Mouse (Mus musculus) C2C12 (cell line): ENCODE data around the gene Enox1.

Experiments used
- CEBPB ChIP-seq: IDR thresholded peaks from one replicate; pipeline ENCODE4 v1.6.1; 2011; ENCODE audit warnings: low read depth, mild to moderate bottlenecking, control low read depth, moderate library complexity
- CTCF ChIP-seq: IDR thresholded peaks from one replicate; pipeline ENCODE4 v1.5.1; 2011; ENCODE audit not compliant: control insufficient read depth, insufficient read depth, insufficient read length
- FOSL1 ChIP-seq: IDR thresholded peaks from one replicate; pipeline ENCODE4 v1.8.0; 2011; ENCODE audit warnings: mild to moderate bottlenecking, low read length; ENCODE audit not compliant: poor library complexity, insufficient read depth, severe bottlenecking
- MAX ChIP-seq: IDR thresholded peaks from one replicate; pipeline ENCODE4 v1.6.1; 2011; ENCODE audit warnings: mild to moderate bottlenecking, control low read depth
- MYOG ChIP-seq: IDR thresholded peaks from one replicate; pipeline ENCODE4 v1.6.1; 2011; ENCODE audit not compliant: control insufficient read depth, insufficient read length; ENCODE audit errors: extremely low read depth
- USF1 ChIP-seq: IDR thresholded peaks from one replicate; pipeline ENCODE4 v1.6.1; 2011; ENCODE audit warnings: low read depth, mild to moderate bottlenecking, control low read depth, moderate library complexity

- TF ChIP-seq CTCF = no peak
- no peak for TF ChIP-seq FOSL1
- no peak for TF ChIP-seq USF1
- TF ChIP-seq CEBPB = no peak
- no peak for TF ChIP-seq MAX
- TF ChIP-seq MYOG = no peak
Observed at GRCm38 (mm10) chr14:77392476-77392875, 235.9 kb downstream of the Enox1 start.
